Mouse (Mus musculus): Measurements from ENCODE around the gene Astn2. TPM values are rescaled to one million over a fixed set of nuclear protein-coding genes. Genes with fewer than 3 reads are reported as not detected.

Astn2 gene
- total and polyA plus RNA-seq, 2 experiments from 2014 or later = 3.0 to 51.4 TPM

GRCm38 (mm10) chr4:65678495-65678894 lies 725.9 kb downstream of the Astn2 start:
- 0 out of 2 replicates have a peak, but pooled peaks have one; percentile 24 for ATAC-seq
- DNase-seq (ENCODE audit: low spot score) = no peak
- H3K9me3 ChIP-seq (ENCODE audit: low read length) = no peaks in the 10 kb centered on the region
- no peaks in the 10 kb centered on the region for H3K36me3 ChIP-seq (ENCODE audit: insufficient read depth, low read length)
- 63% methylated on average over 5 of the region's 5 CpGs for WGBS
- no peak for TF ChIP-seq CTCF (IDR thresholded peaks at IDR 0.05; ENCODE audit: low read depth)
- H3K9ac ChIP-seq (replicated peaks; ENCODE audit: low read length) = 0 out of 2 replicates have a peak overlapping the region, but pooled peaks have one; percentile 17
- H3K4me2 ChIP-seq (ENCODE audit: low read depth, low read length) = no peak overlapping the region
- H3K27me3 ChIP-seq (ENCODE audit: insufficient read depth, low read length) = no peaks in the 10 kb centered on the region
- no peaks in the 10 kb centered on the region for H3K4me1 ChIP-seq (ENCODE audit: insufficient read depth, low read length)
- no peak overlapping the region for H3K4me3 ChIP-seq (ENCODE audit: low read length)
- no peak overlapping the region for H3K27ac ChIP-seq

- Histone ChIP-seq H3K4me2 (ENCODE audit: low read depth, low read length) (no peak overlapping the region), H3K4me3 (ENCODE audit: low read length) (no peak overlapping the region), H3K27me3 (ENCODE audit: insufficient read depth, low read length) (no peaks in the 10 kb centered on the region), H3K36me3 (ENCODE audit: insufficient read depth, low read length) (no peaks in the 10 kb centered on the region), H3K9me3 (ENCODE audit: low read length) (no peaks in the 10 kb centered on the region), H3K9ac (replicated peaks; ENCODE audit: low read length) (no peak overlapping the region), H3K27ac (no peak overlapping the region), H3K4me1 (ENCODE audit: insufficient read depth, low read length) (no peaks in the 10 kb centered on the region)
- no peak for TF ChIP-seq CTCF (IDR thresholded peaks at IDR 0.05; ENCODE audit: low read depth)
- peak; percentile 85 for ATAC-seq
- peak; percentile 57 for DNase-seq (ENCODE audit: low spot score)
- 70% methylated on average over 4 of the region's 4 CpGs for WGBS
Observed at GRCm38 (mm10) chr4:65674267-65674978, 730.0 kb downstream of the Astn2 start.

GRCm38 (mm10) chr4:65673418-65673933 lies 730.9 kb downstream of the Astn2 start:
- Histone ChIP-seq H3K9ac (replicated peaks; ENCODE audit: low read length) (no peak overlapping the region), H3K36me3 (ENCODE audit: insufficient read depth, low read length) (no peaks in the 10 kb centered on the region), H3K27ac (no peak overlapping the region), H3K4me1 (ENCODE audit: insufficient read depth, low read length) (no peaks in the 10 kb centered on the region), H3K4me2 (ENCODE audit: low read depth, low read length) (no peak overlapping the region), H3K4me3 (ENCODE audit: low read length) (no peak overlapping the region), H3K9me3 (ENCODE audit: low read length) (no peaks in the 10 kb centered on the region), H3K27me3 (ENCODE audit: insufficient read depth, low read length) (no peaks in the 10 kb centered on the region)
- DNase-seq (ENCODE audit: low spot score) = peak; percentile 29
- WGBS = 64% methylated on average over 4 of the region's 4 CpGs
- TF ChIP-seq CTCF (IDR thresholded peaks at IDR 0.05; ENCODE audit: low read depth) = no peak
- 0 out of 2 replicates have a peak, but pooled peaks have one; percentile 43 for ATAC-seq

- Histone ChIP-seq H3K27ac (no peak overlapping the region), H3K9ac (replicated peaks; ENCODE audit: low read length) (no peak overlapping the region), H3K4me2 (ENCODE audit: low read depth, low read length) (no peak overlapping the region), H3K9me3 (ENCODE audit: low read length) (no peaks in the 10 kb centered on the region), H3K4me3 (ENCODE audit: low read length) (no peak overlapping the region), H3K4me1 (ENCODE audit: insufficient read depth, low read length) (no peaks in the 10 kb centered on the region), H3K36me3 (ENCODE audit: insufficient read depth, low read length) (no peaks in the 10 kb centered on the region), H3K27me3 (ENCODE audit: insufficient read depth, low read length) (no peaks in the 10 kb centered on the region)
- DNase-seq (ENCODE audit: low spot score) = peak; percentile 12
- TF ChIP-seq CTCF (IDR thresholded peaks at IDR 0.05; ENCODE audit: low read depth) = no peak
- no peak for ATAC-seq
- 59% methylated on average over 2 of the region's 2 CpGs for WGBS
Observed at GRCm38 (mm10) chr4:65672294-65672693, 732.1 kb downstream of the Astn2 start.

- Histone ChIP-seq H3K27ac (no peak overlapping the region), H3K9me3 (ENCODE audit: low read length) (no peaks in the 10 kb centered on the region), H3K9ac (replicated peaks; ENCODE audit: low read length) (no peak overlapping the region), H3K36me3 (ENCODE audit: insufficient read depth, low read length) (no peaks in the 10 kb centered on the region), H3K4me2 (ENCODE audit: low read depth, low read length) (no peak overlapping the region), H3K4me3 (ENCODE audit: low read length) (no peak overlapping the region), H3K27me3 (ENCODE audit: insufficient read depth, low read length) (no peaks in the 10 kb centered on the region), H3K4me1 (ENCODE audit: insufficient read depth, low read length) (no peaks in the 10 kb centered on the region)
- no peak for TF ChIP-seq CTCF (IDR thresholded peaks at IDR 0.05; ENCODE audit: low read depth)
- 53% methylated on average over 6 of the region's 6 CpGs for WGBS
- DNase-seq (ENCODE audit: low spot score) (no peak), ATAC-seq (no peak)
Observed at GRCm38 (mm10) chr4:65671585-65672184, 732.7 kb downstream of the Astn2 start.

- Histone ChIP-seq H3K36me3 (ENCODE audit: insufficient read depth, low read length) (no peaks in the 10 kb centered on the region), H3K27me3 (ENCODE audit: insufficient read depth, low read length) (no peaks in the 10 kb centered on the region), H3K9ac (replicated peaks; ENCODE audit: low read length) (no peak overlapping the region), H3K4me1 (ENCODE audit: insufficient read depth, low read length) (no peaks in the 10 kb centered on the region), H3K27ac (no peak overlapping the region), H3K4me3 (ENCODE audit: low read length) (no peak overlapping the region), H3K4me2 (ENCODE audit: low read depth, low read length) (no peak overlapping the region), H3K9me3 (ENCODE audit: low read length) (no peaks in the 10 kb centered on the region)
- ATAC-seq = no peak
- WGBS = 60% methylated on average over 5 of the region's 5 CpGs
- DNase-seq (ENCODE audit: low spot score) = no peak
- no peak for TF ChIP-seq CTCF (IDR thresholded peaks at IDR 0.05; ENCODE audit: low read depth)
Observed at GRCm38 (mm10) chr4:65667030-65667610, 737.3 kb downstream of the Astn2 start.

Measured in hindbrain, postnatal 0 days (tissue).